Mouse (Mus musculus): ENCODE measurements around the gene Ntrk2.
A peak's percentile ranks its signal among the peaks of the same experiment; 100 is the strongest.

Ntrk2 gene

DNA sequence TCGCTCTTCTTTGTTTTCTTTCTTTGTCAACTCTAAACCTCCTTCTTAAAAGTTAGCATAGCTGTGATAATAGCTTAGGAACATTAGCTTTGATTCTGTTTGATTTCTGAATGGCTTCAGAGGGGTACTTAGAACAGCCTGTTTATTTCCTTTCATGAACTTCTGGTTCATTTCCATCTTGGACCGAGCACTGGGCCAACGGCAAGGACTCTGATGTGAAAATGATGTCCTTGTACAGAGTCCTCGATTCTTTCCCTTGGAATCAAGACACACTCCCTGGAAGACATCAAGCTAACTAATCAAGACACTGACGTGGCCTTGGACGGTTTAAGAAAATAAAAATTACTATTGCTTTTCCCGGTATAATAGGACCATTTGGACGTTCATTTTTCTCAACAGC, 31.7 kb downstream of the Ntrk2 start:
- ATAC-seq (ENCODE audit: insufficient number of reproducible peaks, low FRiP score, low TSS enrichment) = no peak

DNA sequence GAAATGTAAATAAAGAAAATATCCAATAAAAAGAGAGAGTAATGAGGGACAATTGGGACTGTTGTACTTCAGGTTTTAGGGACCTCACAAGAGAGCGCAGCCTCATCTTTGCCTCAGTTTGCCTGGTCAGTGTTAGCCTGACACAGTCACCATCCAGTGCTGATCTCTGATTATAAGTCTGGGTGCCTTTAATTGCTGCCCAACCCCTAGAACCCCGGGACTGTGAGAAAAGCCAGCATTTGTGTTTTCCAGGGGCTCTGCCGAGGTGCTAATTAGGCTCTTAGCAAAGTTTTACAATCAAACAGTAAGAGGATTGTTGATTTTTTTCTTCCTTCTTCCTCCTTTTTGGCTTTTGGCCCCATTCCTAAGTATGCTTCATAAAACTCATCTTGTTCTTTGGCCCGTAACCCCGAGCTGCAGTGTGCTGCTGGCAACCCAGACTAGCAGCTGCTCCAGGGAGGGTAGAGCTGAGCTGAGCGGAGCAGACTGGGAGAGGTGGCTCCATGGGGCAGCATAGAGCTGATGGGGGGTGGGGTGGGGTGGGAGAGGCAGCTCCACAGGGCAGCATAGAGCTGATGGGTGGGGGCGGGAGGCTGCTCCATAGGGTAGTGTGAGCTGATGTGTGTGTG, 34.5 kb downstream of the Ntrk2 start:
- ATAC-seq (ENCODE audit: insufficient number of reproducible peaks, low FRiP score, low TSS enrichment) = no peak

DNA sequence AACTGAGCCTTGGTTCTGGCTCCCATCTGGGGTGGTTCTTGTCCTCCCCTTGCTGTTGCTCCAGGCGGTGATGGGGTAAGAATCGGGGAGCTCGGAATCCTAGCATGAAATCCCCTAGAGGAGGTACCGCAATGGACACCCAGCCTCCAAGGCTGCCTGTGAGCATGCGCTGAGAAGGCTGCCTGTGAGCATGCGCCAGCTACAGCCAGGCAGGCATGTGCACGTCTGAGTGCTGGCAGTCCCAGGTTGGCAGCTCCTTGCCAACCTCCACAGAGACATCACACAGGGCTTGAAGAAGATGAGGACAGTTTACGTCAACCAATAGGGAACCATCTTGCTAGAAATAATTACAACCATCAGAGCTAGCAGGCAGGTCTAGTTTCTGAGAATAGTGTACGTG, 37.5 kb downstream of the Ntrk2 start:
- 0 out of 2 replicates have a peak, but pooled peaks have one; percentile 36 for ATAC-seq (ENCODE audit: insufficient number of reproducible peaks, low FRiP score, low TSS enrichment)

DNA sequence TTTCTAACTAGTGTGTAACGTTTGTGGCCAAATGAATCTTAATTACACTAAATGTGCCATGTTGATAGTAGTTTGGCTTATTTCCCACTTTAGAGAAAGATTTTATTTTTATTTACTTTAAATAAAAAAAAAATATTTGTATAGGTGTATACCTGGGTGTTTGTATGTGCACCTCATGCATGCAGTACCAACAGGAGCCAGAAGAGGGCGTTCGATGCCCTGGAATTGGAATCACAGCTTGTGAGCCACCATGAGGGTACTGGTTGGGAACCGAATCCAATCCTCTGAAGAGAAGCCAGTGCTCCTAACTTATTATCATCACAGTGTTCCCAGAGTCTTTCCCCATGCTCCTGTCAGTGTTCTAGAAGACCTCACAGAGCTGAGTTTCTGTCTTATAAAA, 42.2 kb downstream of the Ntrk2 start:
- no peak for ATAC-seq (ENCODE audit: insufficient number of reproducible peaks, low FRiP score, low TSS enrichment)

DNA sequence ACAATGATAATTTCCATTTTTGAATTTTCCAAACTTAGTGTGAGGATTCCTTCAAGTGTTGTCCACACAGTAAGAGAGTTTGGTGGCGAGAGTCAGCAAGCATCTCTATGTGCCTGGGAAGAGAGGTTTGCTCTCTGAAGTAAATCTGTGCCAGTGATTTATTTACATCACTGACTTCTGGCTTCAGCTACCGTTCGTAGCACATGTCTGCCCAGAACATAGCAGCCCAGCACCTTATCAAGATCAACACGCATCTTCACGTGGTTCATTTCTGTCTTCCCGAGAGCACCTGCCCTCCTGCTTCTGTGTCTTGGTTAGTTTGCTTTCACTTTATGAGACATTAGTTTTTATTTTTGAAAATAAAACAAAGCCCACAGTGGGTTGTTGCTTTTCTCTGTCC, 47.3 kb downstream of the Ntrk2 start:
- ATAC-seq (ENCODE audit: insufficient number of reproducible peaks, low FRiP score, low TSS enrichment) = peak; percentile 83; the same call in 1 of the 2 replicates

DNA sequence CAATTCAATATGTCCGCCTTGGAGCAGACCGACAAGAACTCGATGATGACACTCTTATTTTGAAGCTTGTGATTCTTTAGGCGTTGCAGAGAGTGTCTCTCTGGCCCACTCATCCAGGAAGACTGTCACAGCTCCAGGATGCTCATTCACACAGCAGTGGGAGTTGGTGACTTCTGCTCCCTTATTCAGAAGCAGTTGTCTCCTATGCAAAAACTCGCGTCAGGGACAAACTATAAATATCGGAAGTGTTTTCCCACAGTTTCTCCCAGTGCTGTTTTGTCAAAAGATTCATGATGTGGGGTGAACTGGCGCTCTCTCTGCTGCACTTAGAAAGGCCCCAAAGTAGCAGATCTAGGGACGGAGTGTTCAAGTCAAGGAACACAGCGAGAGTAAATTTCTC, 59.9 kb downstream of the Ntrk2 start:
- ATAC-seq (ENCODE audit: insufficient number of reproducible peaks, low FRiP score, low TSS enrichment) = no peak

DNA sequence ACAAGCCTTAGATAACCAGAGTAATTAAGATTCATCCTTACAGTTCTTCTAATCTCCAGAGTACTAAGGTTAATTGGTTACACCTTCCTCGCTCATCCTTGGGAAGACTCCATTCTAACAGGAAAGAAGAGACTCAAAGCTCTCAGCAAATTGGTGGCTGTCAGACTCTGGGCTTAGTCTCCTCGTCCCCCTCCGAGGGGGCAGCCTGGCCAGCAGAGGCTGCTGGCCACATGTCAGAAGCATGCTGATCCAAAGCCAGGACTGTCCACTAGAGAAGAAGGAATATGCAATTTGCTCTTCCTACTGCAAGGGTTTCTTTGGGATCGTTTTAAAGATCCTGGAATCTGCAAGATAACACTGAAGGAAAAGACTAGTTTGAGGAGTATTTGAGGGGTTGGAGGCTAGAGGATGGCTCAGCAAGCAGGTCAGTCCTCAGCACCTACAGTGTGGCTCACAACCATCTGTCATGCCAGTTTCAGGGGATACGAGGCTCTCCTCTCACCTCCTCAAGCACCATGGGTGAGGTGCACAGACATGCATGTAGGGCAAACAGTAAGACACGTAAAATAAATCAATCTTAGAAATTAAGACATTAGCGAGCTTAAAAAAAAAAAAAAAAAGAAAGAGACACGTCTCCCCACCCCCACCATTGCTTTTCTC, 60.5 kb downstream of the Ntrk2 start:
- ATAC-seq (ENCODE audit: insufficient number of reproducible peaks, low FRiP score, low TSS enrichment) = 0 out of 2 replicates have a peak, but pooled peaks have one; percentile 65

DNA sequence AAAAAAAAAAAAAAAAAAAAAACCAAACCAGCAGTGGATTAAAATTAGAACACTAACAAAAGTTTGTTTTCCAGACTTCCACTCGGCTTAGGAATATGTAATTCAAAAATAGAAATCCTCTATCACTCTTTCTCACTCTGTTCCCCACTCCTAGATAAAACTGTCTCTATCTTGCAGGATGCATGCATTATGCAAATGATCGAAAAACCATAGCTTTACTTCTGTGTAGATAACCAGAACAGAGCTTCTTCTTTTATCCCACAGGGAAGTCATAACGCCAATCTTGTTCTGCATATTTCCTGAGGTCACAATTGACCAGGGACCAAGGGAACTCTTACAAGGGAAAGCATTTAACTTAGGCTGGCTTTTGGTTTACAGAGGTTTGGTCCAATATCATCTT, 76.1 kb downstream of the Ntrk2 start:
- ATAC-seq (ENCODE audit: insufficient number of reproducible peaks, low FRiP score, low TSS enrichment) = no peak

DNA sequence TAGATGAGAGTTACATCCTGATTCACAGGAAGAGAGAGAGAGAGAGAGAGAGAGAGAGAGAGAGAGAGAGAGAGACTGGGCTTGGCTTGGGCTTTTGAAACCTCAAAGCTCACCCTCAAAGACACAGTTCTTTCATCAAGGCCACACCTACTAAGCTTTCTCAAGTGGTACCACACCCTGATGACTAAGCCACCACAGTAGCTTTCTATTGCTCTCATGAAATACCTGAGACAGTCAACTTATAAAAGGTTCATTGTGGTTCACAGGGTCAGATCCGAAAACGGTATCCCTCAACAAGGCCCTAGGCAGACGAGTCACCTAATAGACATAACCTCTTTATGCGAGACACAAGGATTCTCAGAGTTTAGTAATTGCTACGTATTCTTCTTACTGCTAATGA, 76.5 kb downstream of the Ntrk2 start:
- ATAC-seq (ENCODE audit: insufficient number of reproducible peaks, low FRiP score, low TSS enrichment) = no peak

DNA sequence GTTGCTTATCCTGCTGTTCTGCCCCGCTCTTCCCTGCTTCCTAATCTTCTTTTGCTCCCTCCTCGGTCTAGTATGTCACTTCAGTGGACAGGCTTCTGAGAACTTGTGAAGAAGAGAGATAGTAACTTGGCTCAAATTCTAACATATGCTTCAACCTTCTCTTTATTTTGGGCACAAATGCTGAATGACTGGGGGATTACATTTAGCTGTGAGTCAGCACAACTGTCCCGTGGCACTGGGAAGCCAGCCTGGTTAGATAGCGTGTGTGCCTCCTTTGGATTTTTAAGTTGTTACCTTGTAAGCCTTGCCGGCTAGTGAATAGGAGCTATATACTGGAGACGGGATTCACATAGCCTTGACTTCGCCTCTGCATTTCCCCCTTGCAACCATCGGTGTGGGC, 79.7 kb downstream of the Ntrk2 start:
- ATAC-seq (ENCODE audit: insufficient number of reproducible peaks, low FRiP score, low TSS enrichment) = no peak

DNA sequence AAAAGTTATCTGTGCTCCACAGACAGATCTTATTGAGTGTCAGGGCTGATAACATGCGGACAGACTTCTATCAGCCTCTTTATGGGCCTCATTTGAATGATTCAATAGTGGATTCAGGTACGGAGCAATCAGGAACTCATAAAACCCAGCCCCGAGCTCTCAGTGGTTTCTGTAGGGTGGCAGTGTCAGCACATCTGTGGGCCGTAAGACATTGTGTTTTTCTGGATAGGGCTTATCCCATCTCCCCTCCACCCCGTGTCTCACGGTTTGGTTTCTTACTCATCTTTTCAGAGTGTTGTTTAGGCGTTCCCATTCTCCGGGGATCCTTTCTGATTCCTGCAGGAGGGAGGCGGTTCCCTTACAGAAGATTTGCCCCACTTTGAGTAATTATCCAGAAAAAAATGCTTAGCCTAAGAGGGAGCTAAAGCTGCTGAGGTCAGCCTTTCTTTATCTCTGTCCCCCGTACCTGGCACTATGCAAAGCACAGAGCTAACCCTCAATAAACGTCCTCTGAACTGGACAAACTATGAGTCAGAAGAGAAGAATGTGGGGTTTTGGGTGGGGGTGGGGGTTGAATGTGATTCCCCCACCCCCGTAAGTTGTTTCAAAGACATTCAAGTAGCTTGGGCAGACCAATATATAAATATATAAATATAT, 90.0 kb downstream of the Ntrk2 start:
- ATAC-seq (ENCODE audit: insufficient number of reproducible peaks, low FRiP score, low TSS enrichment) = no peak

DNA sequence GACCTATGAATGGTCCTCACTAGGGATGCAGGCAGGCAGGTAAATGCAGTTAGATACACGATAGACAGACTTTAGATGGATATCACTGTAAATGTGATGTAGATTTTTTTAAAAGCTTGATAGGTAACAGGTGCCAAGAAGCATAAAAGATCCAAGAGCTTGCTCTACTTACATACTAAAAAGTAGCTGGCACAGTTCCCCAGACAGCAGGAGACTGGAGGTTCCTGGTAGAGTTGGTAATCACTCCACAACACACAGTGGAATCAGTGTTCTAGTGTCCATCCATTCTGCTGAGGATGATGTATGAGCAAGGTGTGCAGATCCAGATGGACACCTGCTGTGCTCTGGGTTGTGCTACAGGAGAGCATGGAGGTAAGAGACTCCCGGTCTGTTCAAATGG, 93.0 kb downstream of the Ntrk2 start:
- no peak for ATAC-seq (ENCODE audit: insufficient number of reproducible peaks, low FRiP score, low TSS enrichment)

DNA sequence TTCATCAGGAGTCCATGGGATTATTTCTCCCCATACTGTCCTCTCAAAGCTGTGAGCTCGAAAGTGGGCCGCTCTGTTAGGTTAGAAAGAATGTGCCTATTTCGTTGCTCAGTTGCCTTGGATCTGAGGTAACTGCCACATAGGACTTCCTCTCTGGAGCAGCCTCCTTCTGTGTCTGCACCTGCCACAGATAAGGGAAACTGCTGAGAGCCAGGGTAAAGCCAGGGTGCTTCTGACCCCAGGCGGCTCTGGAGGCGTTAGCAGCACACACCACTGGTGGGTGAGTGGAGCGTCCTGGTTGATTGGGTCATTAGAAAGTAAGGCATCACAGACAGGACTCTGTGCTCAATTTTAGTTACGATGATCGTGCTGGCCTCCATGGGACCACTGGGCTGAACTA, 95.9 kb downstream of the Ntrk2 start:
- peak; percentile 67 for ATAC-seq (ENCODE audit: insufficient number of reproducible peaks, low FRiP score, low TSS enrichment)

DNA sequence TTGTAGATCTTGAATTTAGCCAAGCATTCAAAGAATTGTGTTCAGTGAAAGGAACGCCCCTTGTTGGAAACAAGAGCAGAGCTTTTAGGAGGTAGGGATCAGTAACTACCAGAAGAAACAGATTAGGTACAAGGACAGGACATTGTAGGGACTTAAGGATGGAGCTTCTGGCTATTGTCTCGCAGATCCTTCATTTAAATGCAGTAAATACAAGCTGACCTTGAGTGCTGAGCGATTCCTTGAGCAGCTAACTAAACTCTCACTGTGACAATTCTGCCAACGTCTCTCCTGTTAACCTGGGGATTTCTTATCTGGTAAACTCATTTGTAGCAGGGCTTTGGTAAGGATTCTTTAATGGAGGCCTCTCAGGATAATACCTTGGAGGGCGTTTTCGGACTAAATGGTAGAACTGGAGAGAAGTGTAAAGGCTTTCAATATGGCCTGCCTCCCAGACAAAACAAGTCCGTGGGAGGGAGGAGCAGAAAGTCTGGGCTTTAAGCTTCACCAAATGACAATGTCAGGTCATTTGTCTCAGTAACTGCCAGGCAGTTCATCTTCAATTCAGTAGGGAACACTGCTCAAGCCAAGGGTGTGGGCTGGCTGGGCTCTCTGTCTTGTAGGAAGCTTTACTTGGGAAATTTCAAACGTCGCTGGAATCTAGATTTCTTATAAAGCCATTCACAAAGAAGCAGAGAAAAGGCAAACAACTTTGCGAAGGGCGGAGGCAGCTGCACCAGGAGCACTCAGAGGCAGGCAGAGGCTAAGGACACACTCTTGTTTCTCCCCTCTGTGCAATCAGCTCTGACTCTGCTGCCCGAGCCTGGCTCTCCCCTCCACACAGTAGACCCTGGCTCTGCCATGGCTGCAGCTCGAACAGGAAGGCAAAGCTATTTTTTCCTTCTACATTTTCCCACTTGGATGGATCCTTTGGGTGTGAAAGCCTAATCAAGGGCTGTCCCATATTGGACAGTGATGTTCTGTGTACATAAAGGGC, 98.7 kb downstream of the Ntrk2 start:
- no peak for ATAC-seq (ENCODE audit: insufficient number of reproducible peaks, low FRiP score, low TSS enrichment)

DNA sequence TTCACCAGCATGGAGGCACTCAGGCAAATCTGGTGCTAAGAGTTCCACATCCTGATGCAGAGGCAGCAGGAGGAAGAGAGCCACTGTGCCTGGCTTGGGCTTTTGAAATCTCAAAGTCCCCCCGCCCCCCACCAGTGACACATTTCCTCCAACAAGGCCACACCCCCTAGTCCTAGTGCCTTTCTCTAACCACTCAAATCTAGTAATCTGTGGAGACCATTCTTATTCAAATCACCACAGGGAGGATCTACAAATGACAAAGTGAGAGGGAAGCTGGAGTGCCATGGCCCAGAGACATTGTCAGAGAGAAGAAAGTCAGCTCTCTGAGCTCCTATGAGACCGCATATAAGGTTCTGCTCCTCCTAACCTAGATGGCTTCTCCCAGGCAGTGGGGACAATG, 105.6 kb downstream of the Ntrk2 start:
- no peak for ATAC-seq (ENCODE audit: insufficient number of reproducible peaks, low FRiP score, low TSS enrichment)

DNA sequence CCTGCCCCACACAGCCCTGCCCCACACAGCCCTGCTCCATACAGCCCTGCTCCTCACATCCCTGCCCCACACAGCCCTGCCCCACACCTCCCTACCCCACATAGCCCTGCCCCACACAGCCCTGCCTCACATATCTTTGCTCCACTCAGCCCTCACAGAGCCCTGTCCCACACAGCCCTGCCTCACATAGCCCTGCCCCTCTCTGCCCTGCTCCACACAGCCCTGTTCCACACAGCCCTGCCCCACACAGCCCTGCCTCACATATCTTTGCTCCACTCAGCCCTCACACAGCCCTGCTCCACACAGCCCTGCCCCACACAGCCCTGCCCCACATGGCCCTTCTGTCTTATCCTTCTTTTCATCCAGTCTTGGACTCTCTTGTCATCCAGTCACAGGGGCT, 106.2 kb downstream of the Ntrk2 start:
- ATAC-seq (ENCODE audit: insufficient number of reproducible peaks, low FRiP score, low TSS enrichment) = no peak

DNA sequence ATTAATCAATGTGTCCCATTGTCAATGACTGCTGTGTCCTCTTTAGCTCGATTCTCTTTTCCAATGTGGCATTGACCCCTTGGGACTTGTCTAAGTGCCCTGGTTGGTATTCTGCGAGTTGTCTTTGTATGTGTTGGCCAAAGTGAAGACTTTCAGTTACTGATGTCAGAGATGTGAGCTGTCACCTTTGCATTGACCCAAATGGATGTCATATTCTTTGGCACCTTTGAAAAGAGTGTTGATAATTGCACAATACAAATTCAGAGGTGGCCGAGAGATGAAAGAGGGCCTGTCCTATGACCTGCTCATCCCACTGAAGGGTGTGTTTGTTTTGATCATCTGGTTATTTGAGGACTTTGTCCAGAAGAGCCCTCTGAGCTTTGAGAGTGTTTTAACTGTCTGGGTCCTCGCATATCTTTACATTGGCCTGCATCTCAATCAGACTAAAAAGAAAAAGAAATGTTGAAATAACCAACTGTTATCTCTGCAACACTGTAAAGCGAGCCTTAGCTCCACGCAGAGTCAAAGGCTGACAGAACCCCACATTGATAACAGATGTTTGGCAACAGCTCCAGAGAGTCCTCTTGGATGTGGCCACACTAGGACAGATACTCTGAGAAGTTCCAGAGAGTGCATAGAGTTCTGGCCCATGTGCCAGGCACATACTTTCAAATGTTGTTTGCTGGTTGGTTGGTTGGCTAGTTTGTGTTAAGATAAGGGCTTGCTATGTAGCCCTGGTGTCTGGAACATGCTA, 107.9 kb downstream of the Ntrk2 start:
- no peak for ATAC-seq (ENCODE audit: insufficient number of reproducible peaks, low FRiP score, low TSS enrichment)

DNA sequence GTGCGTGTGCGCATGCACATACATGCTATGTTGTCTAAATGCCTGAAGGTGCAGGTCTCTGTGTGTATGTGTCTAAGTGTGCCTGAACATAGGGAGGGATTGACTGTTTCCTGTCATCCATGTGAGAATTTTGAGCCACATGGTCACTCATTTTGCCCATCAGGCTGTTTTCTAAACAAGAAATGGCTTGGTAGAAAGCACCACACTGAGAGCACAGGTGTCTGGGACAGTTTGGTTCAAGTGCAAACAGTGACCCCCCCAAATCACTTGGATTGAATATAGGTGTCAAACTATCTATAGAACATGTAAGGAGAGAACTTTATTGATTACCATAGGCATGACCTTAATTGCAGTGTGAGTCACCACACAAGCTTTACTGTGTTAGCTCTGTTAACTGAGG, 110.0 kb downstream of the Ntrk2 start:
- peak; percentile 46; the same call in 1 of the 2 replicates for ATAC-seq (ENCODE audit: insufficient number of reproducible peaks, low FRiP score, low TSS enrichment)

DNA sequence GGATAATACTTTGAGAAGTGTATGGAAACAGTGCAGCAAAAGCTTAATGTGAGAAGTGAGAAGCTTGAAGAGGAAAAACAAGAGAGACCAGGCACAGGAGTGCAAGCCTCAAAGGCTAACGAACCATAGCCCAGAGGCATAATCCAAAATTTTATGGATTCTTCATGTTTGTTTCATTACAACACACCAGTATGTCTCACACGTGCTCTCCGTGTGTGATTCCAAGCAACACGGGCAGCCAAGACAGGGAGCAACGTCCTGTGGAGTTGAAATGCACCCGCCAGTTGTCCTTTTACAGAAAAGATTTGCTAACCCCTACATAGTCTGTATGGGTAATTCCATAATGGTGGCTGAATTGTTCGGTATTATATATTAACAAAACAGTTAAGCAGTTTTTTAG, 113.9 kb downstream of the Ntrk2 start:
- no peak for ATAC-seq (ENCODE audit: insufficient number of reproducible peaks, low FRiP score, low TSS enrichment)

DNA sequence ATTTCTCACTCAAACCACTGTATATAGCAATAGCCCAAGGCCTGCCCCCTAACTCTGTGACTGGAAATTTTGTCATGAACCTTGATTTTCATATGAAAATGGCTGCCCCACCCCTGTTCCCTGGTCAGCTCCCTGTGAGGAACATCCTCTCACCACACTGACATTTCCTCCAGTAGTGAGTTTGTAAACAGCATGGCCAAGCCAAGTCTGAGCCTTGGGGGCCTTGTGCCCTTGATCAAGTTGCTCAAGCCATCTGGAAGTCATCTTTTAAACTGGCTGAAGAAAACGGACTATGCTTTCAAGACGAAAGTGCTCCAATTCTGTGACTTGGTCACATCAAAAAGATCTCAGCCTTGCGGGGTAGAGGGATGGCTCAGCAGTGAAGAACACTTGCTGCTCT, 114.9 kb downstream of the Ntrk2 start:
- no peak for ATAC-seq (ENCODE audit: insufficient number of reproducible peaks, low FRiP score, low TSS enrichment)
